Mouse (Mus musculus): ENCODE data around the gene Slc9a9. TPM values are rescaled to one million over a fixed set of nuclear protein-coding genes. Genes with fewer than 3 reads are reported as not detected.

The Slc9a9 gene
- polyA plus RNA-seq, 1 experiment from 2014 or later, result 3.2 TPM

DNA sequence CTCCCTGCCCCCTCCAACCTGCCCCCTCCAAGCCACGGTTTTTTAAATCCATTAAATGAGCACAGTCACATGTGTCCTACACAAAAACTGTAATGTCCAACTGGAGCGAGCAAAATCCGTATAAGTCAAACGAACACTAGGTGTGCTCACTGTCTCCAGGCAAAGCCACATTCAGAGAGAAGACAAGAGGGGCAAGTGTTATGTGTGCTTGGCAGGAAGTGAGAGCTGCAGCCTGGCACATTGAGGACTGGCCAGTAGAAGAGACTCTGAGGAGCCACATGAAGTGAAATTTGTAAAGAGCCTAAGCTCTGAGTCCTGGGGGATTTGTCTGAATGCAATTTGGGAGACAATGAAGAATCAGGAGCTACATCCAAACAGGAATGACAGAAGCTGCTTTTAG, 481.3 kb downstream of the Slc9a9 start:
- H3K9ac ChIP-seq (ENCODE audit: low read depth, low read length), result no peak overlapping the region
- no peaks in the 10 kb centered on the region for H3K9me3 ChIP-seq (replicated peaks; ENCODE audit: control insufficient read depth, low read length)
- ATAC-seq (ENCODE audit: low read depth), result no peak
- no peaks in the 10 kb centered on the region for H3K27me3 ChIP-seq (ENCODE audit: control insufficient read depth, insufficient read depth, low read depth, low read length)
- H3K27ac ChIP-seq (ENCODE audit: low read length), result no peak overlapping the region
- H3K4me2 ChIP-seq (ENCODE audit: low read depth, low read length), result no peak overlapping the region
- H3K4me3 ChIP-seq (ENCODE audit: low read depth, low read length), result no peak overlapping the region
- no peaks in the 10 kb centered on the region for H3K4me1 ChIP-seq (ENCODE audit: control insufficient read depth, low read depth, low read length)
- 52% methylated on average over 4 of the region's 4 CpGs for WGBS (ENCODE audit: insufficient replicate concordance)
- no peaks in the 10 kb centered on the region for H3K36me3 ChIP-seq (ENCODE audit: control insufficient read depth, insufficient read depth)

DNA sequence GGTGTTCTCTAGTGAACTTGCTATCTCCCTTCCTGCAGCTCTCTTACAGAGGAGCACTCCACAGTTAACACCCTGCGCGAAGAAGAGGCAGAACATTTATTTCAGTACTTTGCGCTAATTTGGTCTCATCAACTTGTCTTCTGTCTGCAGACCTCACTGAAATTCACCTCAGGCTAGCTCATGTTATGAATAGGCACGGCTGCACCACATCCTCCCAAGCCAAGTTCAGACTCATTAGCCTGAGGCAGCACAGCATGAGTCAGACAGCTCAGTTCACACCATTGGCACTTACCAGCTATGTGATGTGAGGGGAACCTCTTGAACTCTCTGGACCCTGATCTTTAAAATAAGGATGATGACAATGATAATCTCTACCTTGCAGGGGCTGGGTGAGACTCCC, 482.0 kb downstream of the Slc9a9 start:
- 47% methylated on average over 4 of the region's 4 CpGs for WGBS (ENCODE audit: insufficient replicate concordance)

DNA sequence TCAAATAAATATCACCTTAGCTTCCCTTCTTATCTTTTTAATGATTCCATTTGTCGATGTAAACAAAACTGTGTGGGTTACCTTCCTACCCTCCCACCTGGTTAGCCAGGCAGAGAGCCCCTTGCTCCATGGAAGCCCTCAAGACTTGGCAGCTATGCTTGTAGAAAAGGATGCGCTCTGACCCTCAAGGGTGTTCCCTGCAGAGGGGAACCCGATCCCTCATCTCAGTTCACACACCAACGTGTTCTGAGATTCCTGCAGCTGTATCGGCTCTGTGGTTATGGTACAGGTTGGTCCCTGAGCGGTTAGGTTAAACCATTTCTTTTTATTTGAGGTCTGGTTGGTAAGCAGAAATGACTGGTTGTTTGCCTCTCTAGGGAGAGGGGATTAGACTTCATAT, 484.3 kb downstream of the Slc9a9 start:
- H3K27me3 ChIP-seq (ENCODE audit: control insufficient read depth, insufficient read depth, low read depth, low read length), result no peaks in the 10 kb centered on the region
- no peak for ATAC-seq (ENCODE audit: low read depth)
- H3K4me2 ChIP-seq (ENCODE audit: low read depth, low read length), result no peak overlapping the region
- H3K36me3 ChIP-seq (ENCODE audit: control insufficient read depth, insufficient read depth), result no peaks in the 10 kb centered on the region
- H3K9me3 ChIP-seq (replicated peaks; ENCODE audit: control insufficient read depth, low read length), result no peaks in the 10 kb centered on the region
- no peaks in the 10 kb centered on the region for H3K4me1 ChIP-seq (ENCODE audit: control insufficient read depth, low read depth, low read length)
- H3K4me3 ChIP-seq (ENCODE audit: low read depth, low read length), result no peak overlapping the region
- H3K27ac ChIP-seq (ENCODE audit: low read length), result no peak overlapping the region
- 73% methylated on average over 6 of the region's 6 CpGs for WGBS (ENCODE audit: insufficient replicate concordance)
- no peak overlapping the region for H3K9ac ChIP-seq (ENCODE audit: low read depth, low read length)

More for the DNA sequence above, 482.0 kb downstream of the Slc9a9 start:
- Histone ChIP-seq H3K9me3 (replicated peaks; ENCODE audit: control insufficient read depth, low read length) (no peaks in the 10 kb centered on the region), H3K9ac (ENCODE audit: low read depth, low read length) (no peak overlapping the region), H3K4me2 (ENCODE audit: low read depth, low read length) (no peak overlapping the region), H3K27ac (ENCODE audit: low read length) (no peak overlapping the region), H3K4me3 (ENCODE audit: low read depth, low read length) (no peak overlapping the region), H3K4me1 (ENCODE audit: control insufficient read depth, low read depth, low read length) (no peaks in the 10 kb centered on the region), H3K36me3 (ENCODE audit: control insufficient read depth, insufficient read depth) (no peaks in the 10 kb centered on the region), H3K27me3 (ENCODE audit: control insufficient read depth, insufficient read depth, low read depth, low read length) (no peaks in the 10 kb centered on the region)
- no peak for ATAC-seq (ENCODE audit: low read depth)

DNA sequence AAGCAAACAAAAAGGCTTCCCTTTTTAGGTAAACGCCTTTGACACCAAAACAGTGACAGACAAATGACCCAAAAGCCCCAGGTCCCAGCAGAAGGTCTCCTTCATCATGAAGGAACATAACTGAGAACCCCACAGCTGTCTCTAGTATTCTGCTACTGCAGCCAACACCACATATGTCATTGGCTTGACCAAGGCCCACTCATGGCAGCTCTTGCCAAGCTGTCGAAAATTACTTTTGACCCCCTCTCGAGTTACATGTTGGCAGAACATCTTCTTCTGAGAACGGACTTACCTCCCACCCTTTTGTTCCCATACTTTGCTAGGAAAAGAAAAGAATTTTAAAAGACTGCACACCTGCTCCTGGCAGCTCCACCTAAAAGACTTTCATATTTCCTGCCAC, 488.2 kb downstream of the Slc9a9 start:
- Histone ChIP-seq H3K36me3 (ENCODE audit: control insufficient read depth, insufficient read depth) (no peaks in the 10 kb centered on the region), H3K4me2 (ENCODE audit: low read depth, low read length) (no peak overlapping the region), H3K27ac (ENCODE audit: low read length) (no peak overlapping the region), H3K9ac (ENCODE audit: low read depth, low read length) (no peak overlapping the region), H3K27me3 (ENCODE audit: control insufficient read depth, insufficient read depth, low read depth, low read length) (no peaks in the 10 kb centered on the region), H3K4me3 (ENCODE audit: low read depth, low read length) (no peak overlapping the region), H3K4me1 (ENCODE audit: control insufficient read depth, low read depth, low read length) (no peaks in the 10 kb centered on the region), H3K9me3 (replicated peaks; ENCODE audit: control insufficient read depth, low read length) (no peaks in the 10 kb centered on the region)
- ATAC-seq (ENCODE audit: low read depth), result no peak
- WGBS (ENCODE audit: insufficient replicate concordance), result 48% methylated on average over 4 of the region's 4 CpGs

DNA sequence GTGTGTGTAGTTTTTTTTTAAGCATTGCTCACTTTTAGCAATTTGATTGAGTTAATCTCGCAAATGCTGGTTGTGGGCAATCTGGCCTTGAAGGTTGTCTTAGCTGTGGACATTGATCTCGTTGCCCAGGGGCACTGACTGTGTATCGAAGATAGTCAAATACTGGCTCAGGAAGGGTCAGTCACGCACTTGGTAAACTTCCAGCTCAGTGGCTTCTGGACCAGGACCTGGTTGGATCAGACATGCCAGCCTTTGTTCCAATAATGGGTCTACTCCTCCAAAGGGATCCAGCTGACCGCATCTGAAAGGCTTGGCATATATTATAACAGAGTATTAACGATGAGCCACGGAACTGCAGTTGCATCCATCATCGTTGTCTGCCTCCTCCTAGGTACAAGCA, 489.2 kb downstream of the Slc9a9 start:
- Histone ChIP-seq H3K4me3 (ENCODE audit: low read depth, low read length) (no peak overlapping the region), H3K27me3 (ENCODE audit: control insufficient read depth, insufficient read depth, low read depth, low read length) (no peaks in the 10 kb centered on the region), H3K4me2 (ENCODE audit: low read depth, low read length) (no peak overlapping the region), H3K9me3 (replicated peaks; ENCODE audit: control insufficient read depth, low read length) (no peaks in the 10 kb centered on the region), H3K4me1 (ENCODE audit: control insufficient read depth, low read depth, low read length) (no peaks in the 10 kb centered on the region), H3K36me3 (ENCODE audit: control insufficient read depth, insufficient read depth) (no peaks in the 10 kb centered on the region), H3K27ac (ENCODE audit: low read length) (no peak overlapping the region), H3K9ac (ENCODE audit: low read depth, low read length) (no peak overlapping the region)
- 60% methylated on average over 8 of the region's 8 CpGs for WGBS (ENCODE audit: insufficient replicate concordance)
- no peak for ATAC-seq (ENCODE audit: low read depth)

DNA sequence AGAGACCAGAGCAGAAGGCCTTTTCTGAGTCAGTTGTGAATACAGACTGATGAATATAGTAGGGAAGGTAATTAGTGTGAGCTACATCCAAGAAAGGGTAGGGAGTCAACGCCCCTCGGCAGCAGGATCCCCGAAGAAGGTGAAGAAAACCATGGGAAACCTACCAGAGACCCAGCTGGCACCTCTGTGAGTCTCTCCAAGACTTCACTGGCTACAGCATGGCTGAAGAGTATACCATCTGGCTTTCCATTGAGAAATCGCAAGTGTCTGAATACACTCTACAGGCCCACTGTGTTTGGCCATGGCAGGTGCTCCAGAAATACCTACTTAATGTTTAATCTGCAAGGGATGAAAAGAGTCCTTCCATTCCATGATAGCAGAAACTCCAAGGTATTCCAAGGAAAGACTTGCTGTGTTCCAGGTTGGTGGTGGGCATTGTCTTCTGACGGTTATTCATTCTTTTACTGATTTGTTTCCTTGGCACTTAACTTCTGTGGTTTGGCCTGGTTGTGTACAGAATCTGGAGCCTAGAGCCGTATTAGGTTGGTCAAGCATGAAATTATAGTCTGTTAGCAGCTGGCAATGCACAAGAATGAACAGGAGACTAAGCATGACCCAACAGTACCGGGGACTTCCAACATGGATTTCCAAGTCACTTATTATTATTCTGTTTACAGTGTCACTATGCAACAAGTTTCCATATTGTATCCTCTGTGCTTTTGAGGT, 491.0 kb downstream of the Slc9a9 start:
- H3K4me1 ChIP-seq (ENCODE audit: control insufficient read depth, low read depth, low read length), result no peaks in the 10 kb centered on the region
- no peaks in the 10 kb centered on the region for H3K9me3 ChIP-seq (replicated peaks; ENCODE audit: control insufficient read depth, low read length)
- H3K4me3 ChIP-seq (ENCODE audit: low read depth, low read length), result no peak overlapping the region
- no peak overlapping the region for H3K9ac ChIP-seq (ENCODE audit: low read depth, low read length)
- 75% methylated on average over 7 of the region's 7 CpGs for WGBS (ENCODE audit: insufficient replicate concordance)
- ATAC-seq (ENCODE audit: low read depth), result no peak
- no peaks in the 10 kb centered on the region for H3K27me3 ChIP-seq (ENCODE audit: control insufficient read depth, insufficient read depth, low read depth, low read length)
- no peaks in the 10 kb centered on the region for H3K36me3 ChIP-seq (ENCODE audit: control insufficient read depth, insufficient read depth)
- no peak overlapping the region for H3K27ac ChIP-seq (ENCODE audit: low read length)
- no peak overlapping the region for H3K4me2 ChIP-seq (ENCODE audit: low read depth, low read length)

DNA sequence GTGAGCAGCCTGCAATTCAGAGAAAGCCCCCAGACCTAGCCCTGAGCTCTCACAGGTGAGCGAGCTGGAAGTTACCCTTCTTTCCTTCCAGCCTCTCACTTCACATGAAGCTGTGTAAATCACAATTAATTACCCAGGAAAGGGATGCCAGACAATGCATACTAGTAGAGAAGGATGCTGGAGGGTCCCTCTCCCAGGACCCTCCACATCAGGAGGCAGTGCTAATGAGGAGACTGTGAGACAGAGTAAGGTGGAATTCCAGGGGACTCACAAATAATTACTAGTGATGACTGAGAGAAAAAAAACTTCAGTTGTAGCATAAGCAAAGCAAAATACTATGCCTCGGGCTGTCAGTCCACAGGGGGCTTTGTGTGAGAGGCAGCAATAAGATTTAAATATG, 492.0 kb downstream of the Slc9a9 start:
- Histone ChIP-seq H3K36me3 (ENCODE audit: control insufficient read depth, insufficient read depth) (no peaks in the 10 kb centered on the region), H3K27me3 (ENCODE audit: control insufficient read depth, insufficient read depth, low read depth, low read length) (no peaks in the 10 kb centered on the region), H3K4me3 (ENCODE audit: low read depth, low read length) (no peak overlapping the region), H3K27ac (ENCODE audit: low read length) (no peak overlapping the region), H3K9me3 (replicated peaks; ENCODE audit: control insufficient read depth, low read length) (no peaks in the 10 kb centered on the region), H3K4me1 (ENCODE audit: control insufficient read depth, low read depth, low read length) (no peaks in the 10 kb centered on the region), H3K9ac (ENCODE audit: low read depth, low read length) (no peak overlapping the region), H3K4me2 (ENCODE audit: low read depth, low read length) (no peak overlapping the region)
- WGBS (ENCODE audit: insufficient replicate concordance), result 63% methylated on average over 2 of the region's 2 CpGs
- ATAC-seq (ENCODE audit: low read depth), result no peak

DNA sequence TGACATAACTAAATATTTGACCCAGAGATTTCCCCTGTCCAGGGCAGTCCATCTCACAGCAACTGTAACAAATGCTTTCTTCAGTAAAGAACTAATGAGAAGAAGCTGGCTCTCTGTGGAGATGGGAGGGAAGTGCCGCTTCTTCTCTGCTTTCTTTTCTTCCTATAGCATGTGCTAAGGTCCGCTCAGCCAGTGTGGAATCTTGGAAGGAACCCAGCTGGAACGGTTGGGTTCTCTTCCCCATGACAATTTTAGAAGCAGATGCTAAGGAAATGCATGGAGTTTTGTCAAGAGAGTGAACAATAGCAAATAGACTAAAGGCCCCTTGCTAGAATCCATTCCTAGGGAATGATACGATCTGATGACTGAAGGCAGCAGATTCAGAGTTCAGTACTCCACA, 496.5 kb downstream of the Slc9a9 start:
- H3K27me3 ChIP-seq (ENCODE audit: control insufficient read depth, insufficient read depth, low read depth, low read length), result no peaks in the 10 kb centered on the region
- H3K4me2 ChIP-seq (ENCODE audit: low read depth, low read length), result no peak overlapping the region
- no peak overlapping the region for H3K27ac ChIP-seq (ENCODE audit: low read length)
- no peak for ATAC-seq (ENCODE audit: low read depth)
- H3K9ac ChIP-seq (ENCODE audit: low read depth, low read length), result no peak overlapping the region
- H3K9me3 ChIP-seq (replicated peaks; ENCODE audit: control insufficient read depth, low read length), result no peaks in the 10 kb centered on the region
- H3K36me3 ChIP-seq (ENCODE audit: control insufficient read depth, insufficient read depth), result no peaks in the 10 kb centered on the region
- no peak overlapping the region for H3K4me3 ChIP-seq (ENCODE audit: low read depth, low read length)
- H3K4me1 ChIP-seq (ENCODE audit: control insufficient read depth, low read depth, low read length), result no peaks in the 10 kb centered on the region
- 59% methylated on average over 4 of the region's 4 CpGs for WGBS (ENCODE audit: insufficient replicate concordance)

DNA sequence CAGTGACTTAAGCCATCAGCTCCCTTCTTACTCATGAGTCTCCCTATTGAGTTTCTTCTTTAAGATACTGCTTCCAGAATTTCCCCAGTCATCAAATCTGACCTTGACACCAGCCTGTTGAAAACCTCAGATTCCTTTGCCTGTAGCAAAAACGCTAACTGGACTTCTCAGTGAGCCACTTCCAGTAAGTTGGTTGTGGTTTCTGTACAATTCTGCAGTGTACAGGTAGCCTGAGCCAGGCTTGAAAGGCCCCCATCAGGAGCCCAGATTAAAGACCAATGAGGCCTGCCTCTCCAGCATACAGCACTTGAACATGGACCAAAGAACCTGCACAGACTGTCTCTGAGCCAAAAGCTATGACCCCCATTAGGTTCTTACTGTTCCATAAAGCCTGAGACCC, 498.1 kb downstream of the Slc9a9 start:
- H3K27ac ChIP-seq (ENCODE audit: low read length), result no peak overlapping the region
- no peak overlapping the region for H3K4me3 ChIP-seq (ENCODE audit: low read depth, low read length)
- WGBS (ENCODE audit: insufficient replicate concordance), result 34% methylated on average over 1 of the region's 1 CpGs
- H3K9me3 ChIP-seq (replicated peaks; ENCODE audit: control insufficient read depth, low read length), result no peaks in the 10 kb centered on the region
- no peak overlapping the region for H3K4me2 ChIP-seq (ENCODE audit: low read depth, low read length)
- H3K27me3 ChIP-seq (ENCODE audit: control insufficient read depth, insufficient read depth, low read depth, low read length), result no peaks in the 10 kb centered on the region
- H3K36me3 ChIP-seq (ENCODE audit: control insufficient read depth, insufficient read depth), result no peaks in the 10 kb centered on the region
- H3K4me1 ChIP-seq (ENCODE audit: control insufficient read depth, low read depth, low read length), result no peaks in the 10 kb centered on the region
- no peak for ATAC-seq (ENCODE audit: low read depth)
- no peak overlapping the region for H3K9ac ChIP-seq (ENCODE audit: low read depth, low read length)

Data from liver, embryonic 16.5 days (tissue).